Mouse (Mus musculus) forebrain, postnatal 0 days (tissue): ENCODE results near the gene Prkg1. TPM values are rescaled to one million over a fixed set of nuclear protein-coding genes. Genes with fewer than 3 reads are reported as not detected.

Experiments used
- ATAC-seq: fragments of 200-750 bp; cut with Nextera tagmentation; 2 replicates; pipeline ENCODE4 v1.8.0; 2017; ENCODE audit warnings: mild to moderate bottlenecking, moderate library complexity
- DNase-seq: peaks from one replicate; pipeline ENCODE4 v3.0.0-alpha.2; 2015
- H3K27ac ChIP-seq: fragments of 300-500 bp; sonication (generic); 2 replicates; pipeline ENCODE4 v1.5.1; 2014; ENCODE audit warnings: low read depth, mild to moderate bottlenecking, antibody characterized with exemption, low read length, moderate library complexity, mixed read lengths
- H3K27me3 ChIP-seq: fragments of 300-500 bp; sonication (generic); 2 replicates; pipeline ENCODE4 v1.6.1; 2014; ENCODE audit warnings: mild to moderate bottlenecking, low read length, mixed read lengths; ENCODE audit not compliant: insufficient read depth
- H3K36me3 ChIP-seq: fragments of 300-500 bp; sonication (generic); 2 replicates; pipeline ENCODE4 v1.6.1; 2014; ENCODE audit warnings: mild to moderate bottlenecking, moderate library complexity; ENCODE audit not compliant: insufficient read depth
- H3K4me1 ChIP-seq: fragments of 300-500 bp; sonication (generic); 2 replicates; pipeline ENCODE4 v1.6.1; 2014; ENCODE audit warnings: antibody characterized with exemption; ENCODE audit not compliant: insufficient read depth
- H3K4me2 ChIP-seq: fragments of 300-500 bp; sonication (generic); 2 replicates; pipeline ENCODE4 v1.6.1; 2014; ENCODE audit warnings: low read depth, mild to moderate bottlenecking, moderate library complexity
- H3K4me3 ChIP-seq: fragments of 300-500 bp; sonication (generic); 2 replicates; pipeline ENCODE4 v1.5.1; 2014; ENCODE audit warnings: low read depth, low read length, mixed read lengths
- H3K9ac ChIP-seq: fragments of 300-500 bp; sonication (generic); 2 replicates; pipeline ENCODE4 v1.6.1; 2014; ENCODE audit warnings: mild to moderate bottlenecking
- H3K9me3 ChIP-seq: fragments of 300-500 bp; sonication (generic); 2 replicates; pipeline ENCODE4 v1.6.1; 2016; ENCODE audit warnings: low read length
- CTCF ChIP-seq: sonication (generic); IDR thresholded peaks from 2 replicates; pipeline ENCODE4 v1.5.1; 2016; ENCODE audit warnings: antibody characterized with exemption, control low read depth, low read depth
- WGBS: fragments of 180-500 bp; shearing (Covaris S2); extraction: QIAGEN DNeasy Blood & Tissue Kit; methylation state at CpG from one replicate; pipeline ENCODE4 v1.1.7; 2014; 5-methylcytosine and 5-hydroxymethylcytosine counted together
- polyA plus RNA-seq: library from polyadenylated mRNA; unstranded; fragments of >200 nt; fragmentation: Nextera tagmentation; extraction: Ambion mirVana; gene quantifications from 2 replicates; pipeline ENCODE4 v1.2.1, GENCODE M21; 2015
- total RNA-seq: library from RNA; depleted of rRNA; stranded (reverse); fragments of >200 nt; gene quantifications from 2 replicates; pipeline ENCODE4 v1.2.3, GENCODE M21; 2014; rRNA removed

Gene Prkg1
- total RNA-seq (9.9 and 10.6 TPM in 2 replicates), polyA plus RNA-seq (1.8 and 3.2 TPM in 2 replicates)

DNA sequence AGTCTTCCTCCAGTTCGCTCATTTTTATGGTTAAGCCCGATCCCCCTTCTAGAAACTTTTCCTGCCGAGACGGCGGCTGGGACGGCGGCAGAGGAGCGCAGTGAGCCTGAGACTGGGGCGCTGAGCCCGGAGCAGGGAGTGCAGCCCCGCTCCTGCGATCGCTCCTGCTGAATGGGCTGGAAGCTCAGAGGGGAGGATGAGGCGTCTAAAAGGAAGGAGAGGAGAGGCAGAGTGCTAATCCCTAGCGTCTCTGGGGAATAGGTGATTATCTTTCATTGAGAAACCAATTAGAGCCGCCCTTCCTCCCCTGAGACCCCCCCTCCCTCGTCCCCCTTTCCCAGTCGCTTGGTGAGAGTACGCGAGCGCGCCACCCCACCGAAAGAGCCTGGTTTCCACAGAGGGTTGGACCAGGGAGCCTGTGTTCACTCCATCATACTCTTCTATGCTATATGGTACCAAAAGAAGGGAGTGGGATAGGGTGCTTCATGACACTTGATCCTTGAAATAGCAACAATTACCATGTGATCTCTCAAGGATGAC is at the start of gene Prkg1:
Prkg1 (minus strand) TSS at position 233 of the 540 bp plus-strand sequence.
- 1% methylated on average over 23 of the region's 23 CpGs for WGBS
- no peak within 1 kb of the TSS for H3K27ac ChIP-seq
- H3K9ac ChIP-seq = peak within 1 kb of the TSS; percentile 39; the same call in 1 of the 2 replicates
- H3K4me2 ChIP-seq = peak within 1 kb of the TSS; percentile 88
- ATAC-seq = peak; percentile 72
- H3K4me1 ChIP-seq = peaks cover 9% of the 10 kb centered on the region
- peak; percentile 34 for DNase-seq
- peaks cover 40% of the 10 kb centered on the region for H3K27me3 ChIP-seq
- TF ChIP-seq CTCF = no peak
- no peaks in the 10 kb centered on the region for H3K36me3 ChIP-seq
- H3K4me3 ChIP-seq = peak within 1 kb of the TSS; percentile 42
- H3K9me3 ChIP-seq = no peaks in the 10 kb centered on the region

DNA sequence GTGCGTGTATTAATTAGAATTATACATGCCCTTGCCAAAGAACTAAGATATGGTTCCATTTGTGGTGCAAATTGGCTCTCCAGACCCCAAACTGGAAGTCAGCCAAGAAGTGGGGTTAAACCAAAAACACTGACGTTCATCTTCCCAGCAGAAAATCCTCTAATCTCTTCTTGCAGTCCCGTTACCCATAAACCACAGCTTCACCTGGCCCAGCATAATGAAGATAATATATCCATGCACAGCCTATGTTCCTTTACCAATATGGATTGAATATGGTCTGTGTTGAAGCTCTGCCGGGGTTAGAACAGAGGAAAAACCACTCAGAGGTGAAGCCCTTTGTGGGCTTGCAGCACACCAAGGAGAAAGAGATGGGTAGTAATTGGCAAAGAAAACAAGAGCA is 48.3 kb upstream of the Prkg1 start:
- Histone ChIP-seq H3K27me3 (no peaks in the 10 kb centered on the region), H3K27ac (no peak overlapping the region), H3K9ac (no peak overlapping the region), H3K4me3 (no peak overlapping the region), H3K4me2 (no peak overlapping the region), H3K36me3 (no peaks in the 10 kb centered on the region), H3K4me1 (no peaks in the 10 kb centered on the region), H3K9me3 (no peaks in the 10 kb centered on the region)
- WGBS = 53% methylated on average over 4 of the region's 4 CpGs
- DNase-seq = no peak
- no peak for ATAC-seq
- no peak for TF ChIP-seq CTCF

DNA sequence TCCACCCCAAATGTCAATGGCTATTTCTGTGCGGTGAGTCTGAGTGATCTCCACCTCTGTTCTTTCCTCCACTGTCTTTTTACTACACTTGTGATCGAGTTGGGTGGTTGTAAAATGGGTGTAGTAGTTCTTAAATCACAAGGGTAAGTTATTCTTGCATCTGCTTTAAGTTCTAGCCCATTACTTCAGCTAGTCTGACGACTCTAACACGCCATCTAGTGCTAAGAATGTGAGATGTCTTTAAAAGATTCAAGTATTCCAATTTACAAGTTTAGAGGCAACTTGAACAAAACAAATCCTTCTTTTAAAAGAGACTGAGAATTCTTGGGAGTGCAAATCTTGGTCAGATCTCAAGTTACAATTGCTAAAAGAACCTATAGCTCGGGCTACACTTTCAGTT is 46.5 kb upstream of the Prkg1 start:
- no peaks in the 10 kb centered on the region for H3K27me3 ChIP-seq
- H3K4me3 ChIP-seq = no peak overlapping the region
- H3K4me2 ChIP-seq = no peak overlapping the region
- ATAC-seq (no peak), DNase-seq (peak; percentile 1)
- H3K36me3 ChIP-seq = no peaks in the 10 kb centered on the region
- H3K9ac ChIP-seq = no peak overlapping the region
- H3K27ac ChIP-seq = no peak overlapping the region
- peak; percentile 43 for TF ChIP-seq CTCF
- 36% methylated on average over 5 of the region's 5 CpGs for WGBS
- no peaks in the 10 kb centered on the region for H3K4me1 ChIP-seq
- H3K9me3 ChIP-seq = no peaks in the 10 kb centered on the region

DNA sequence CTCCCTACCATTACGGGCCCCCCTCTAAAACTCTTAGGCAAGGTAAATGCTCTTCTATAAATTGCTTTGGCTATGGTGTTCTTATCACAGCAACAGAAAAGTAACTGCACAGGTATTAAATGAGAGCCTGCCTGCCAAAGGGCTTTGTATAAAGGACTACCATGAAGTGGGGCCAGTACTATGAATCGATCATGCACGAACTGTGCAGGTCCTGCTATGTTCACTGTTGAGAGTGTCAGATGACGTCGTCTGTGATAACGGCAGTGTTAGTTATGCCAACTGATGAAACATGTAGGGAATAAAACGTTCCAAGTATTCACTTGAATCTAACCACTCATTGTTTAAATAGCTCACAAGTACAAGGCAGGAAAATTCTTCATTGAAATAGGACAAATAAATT is 40.6 kb upstream of the Prkg1 start:
- Histone ChIP-seq H3K9ac (no peak overlapping the region), H3K9me3 (no peaks in the 10 kb centered on the region), H3K4me3 (no peak overlapping the region), H3K4me2 (no peak overlapping the region), H3K27ac (no peak overlapping the region), H3K27me3 (no peaks in the 10 kb centered on the region), H3K36me3 (no peaks in the 10 kb centered on the region), H3K4me1 (no peaks in the 10 kb centered on the region)
- ATAC-seq = no peak
- DNase-seq = no peak
- TF ChIP-seq CTCF = no peak
- WGBS = 49% methylated on average over 7 of the region's 7 CpGs

DNA sequence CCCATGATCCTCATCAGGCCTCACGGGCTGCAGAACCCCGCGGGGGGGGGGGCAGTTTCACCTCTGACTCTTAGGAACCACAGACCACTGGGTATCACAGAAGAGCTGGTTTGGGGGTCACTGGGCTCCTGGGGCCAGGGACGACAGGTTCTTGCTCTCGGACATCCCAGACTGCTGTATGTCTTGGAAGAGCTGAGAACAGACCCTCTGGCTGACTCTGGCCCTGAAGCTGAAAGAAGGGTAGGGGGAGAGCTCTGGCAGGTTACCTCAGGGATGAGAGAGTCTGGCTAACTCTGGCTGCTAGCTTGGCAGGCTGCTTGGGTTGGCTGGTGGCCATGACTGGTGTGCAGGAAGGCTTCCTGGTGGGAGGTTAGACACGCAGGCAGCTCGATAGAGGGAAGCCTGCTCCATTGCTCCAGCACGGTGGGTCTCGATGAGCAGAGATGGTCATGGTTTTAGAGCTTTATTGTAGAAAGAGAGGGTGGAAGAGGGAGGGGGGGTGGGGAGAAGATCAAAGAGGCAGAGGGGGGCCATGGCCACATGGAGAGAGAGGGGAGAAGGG is 30.7 kb upstream of the Prkg1 start:
- no peak for TF ChIP-seq CTCF
- no peaks in the 10 kb centered on the region for H3K36me3 ChIP-seq
- peak; percentile 8 for DNase-seq
- H3K9ac ChIP-seq = no peak overlapping the region
- H3K4me2 ChIP-seq = no peak overlapping the region
- H3K27ac ChIP-seq = no peak overlapping the region
- H3K4me1 ChIP-seq = no peaks in the 10 kb centered on the region
- H3K9me3 ChIP-seq = no peaks in the 10 kb centered on the region
- H3K27me3 ChIP-seq = no peaks in the 10 kb centered on the region
- WGBS = 61% methylated on average over 9 of the region's 9 CpGs
- no peak overlapping the region for H3K4me3 ChIP-seq
- ATAC-seq = no peak

DNA sequence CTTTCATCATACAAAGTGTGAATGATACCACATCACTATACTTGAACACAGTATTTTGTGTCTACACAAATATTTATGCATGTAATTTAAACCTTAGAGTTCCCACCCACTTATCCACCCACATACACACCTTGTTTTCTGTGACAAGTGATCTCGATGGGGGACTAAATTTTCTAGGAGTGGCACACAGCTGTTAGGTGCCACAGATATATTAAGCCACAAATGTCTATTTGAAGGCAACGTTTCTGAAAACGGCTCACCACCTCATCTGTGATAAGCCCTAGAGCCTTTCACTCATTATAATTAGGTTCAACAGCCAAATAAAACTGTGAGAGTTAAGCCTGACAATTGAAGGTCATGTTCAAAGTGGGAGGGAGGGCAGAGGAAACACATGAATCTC is 26.9 kb upstream of the Prkg1 start:
- no peak overlapping the region for H3K4me2 ChIP-seq
- no peaks in the 10 kb centered on the region for H3K4me1 ChIP-seq
- no peak overlapping the region for H3K27ac ChIP-seq
- no peak for TF ChIP-seq CTCF
- ATAC-seq = no peak
- no peak overlapping the region for H3K4me3 ChIP-seq
- DNase-seq = no peak
- WGBS = 52% methylated on average over 3 of the region's 3 CpGs
- no peaks in the 10 kb centered on the region for H3K36me3 ChIP-seq
- H3K9ac ChIP-seq = no peak overlapping the region
- H3K27me3 ChIP-seq = no peaks in the 10 kb centered on the region
- H3K9me3 ChIP-seq = no peaks in the 10 kb centered on the region

DNA sequence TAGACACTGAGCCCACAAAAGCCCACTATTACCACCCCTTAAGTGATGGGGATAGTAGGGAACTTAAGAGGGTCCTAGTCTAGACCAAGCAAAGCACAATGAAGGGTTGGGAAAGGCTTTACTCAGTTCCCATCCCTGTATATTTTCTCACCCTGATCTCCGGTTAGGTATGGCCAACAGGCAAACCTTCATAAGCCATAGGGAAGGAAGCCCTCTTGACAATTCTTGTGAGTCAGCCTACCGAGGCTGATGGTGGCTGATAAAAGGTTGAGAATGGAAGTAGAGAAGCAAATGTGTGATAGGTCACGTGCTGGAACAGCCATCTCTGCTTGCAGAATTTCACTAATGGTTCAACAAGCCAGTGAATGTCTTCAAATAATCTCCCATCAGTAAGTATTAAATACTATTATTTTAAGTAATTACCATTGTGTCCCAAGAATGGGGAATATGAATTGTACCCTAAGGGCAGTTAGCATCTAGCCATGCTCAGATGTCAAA is 16.7 kb upstream of the Prkg1 start:
- TF ChIP-seq CTCF = no peak
- Histone ChIP-seq H3K36me3 (no peaks in the 10 kb centered on the region), H3K4me3 (no peak overlapping the region), H3K4me2 (no peak overlapping the region), H3K9me3 (no peaks in the 10 kb centered on the region), H3K27ac (no peak overlapping the region), H3K9ac (no peak overlapping the region), H3K4me1 (no peaks in the 10 kb centered on the region), H3K27me3 (no peaks in the 10 kb centered on the region)
- 90% methylated on average over 3 of the region's 3 CpGs for WGBS
- ATAC-seq = no peak
- DNase-seq = no peak
